Mouse (Mus musculus) liver, adult 2 months (tissue): ENCODE measurements around the gene Dtd2.

Source experiments
- CTCF ChIP-seq: fragments of 200-500 bp; IDR thresholded peaks from 2 replicates; pipeline ENCODE4 v1.5.1; 2011; ENCODE audit warnings: low read depth, low read length, control low read depth
- POLR2A ChIP-seq: fragments of 200-500 bp; IDR thresholded peaks from 2 replicates; pipeline ENCODE4 v1.6.1; 2011; ENCODE audit warnings: low read length, control low read depth; ENCODE audit not compliant: insufficient read depth; ENCODE audit errors: extremely low read depth

DNA sequence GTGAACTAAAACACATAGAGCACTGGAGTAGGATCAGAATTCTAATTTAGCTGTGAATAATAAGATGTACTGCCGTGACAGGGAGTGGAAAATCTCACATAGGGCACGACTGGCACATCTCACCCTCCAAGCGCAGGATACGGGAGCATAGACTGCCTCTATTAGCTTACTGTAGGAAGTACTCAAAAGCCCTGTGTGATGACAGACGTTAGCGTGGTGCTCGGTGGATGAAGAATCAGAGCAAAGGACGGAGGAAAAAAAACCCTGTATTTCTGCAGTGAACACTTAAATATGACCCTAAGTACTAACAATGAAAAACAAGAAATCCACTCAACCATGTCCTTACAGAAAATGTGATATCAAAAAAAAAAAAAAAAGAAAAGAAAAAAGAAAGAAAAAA, 5.9 kb upstream of the Dtd2 start:
- TF ChIP-seq POLR2A (no peak), CTCF (no peak)
